Mouse (Mus musculus): ENCODE data around the gene Casc4.
"Not testable (repeated sequence)": the region's sequence is repeated elsewhere in the genome, so short reads cannot be mapped to it uniquely, and the experiment has no call there.

The Casc4 gene

DNA sequence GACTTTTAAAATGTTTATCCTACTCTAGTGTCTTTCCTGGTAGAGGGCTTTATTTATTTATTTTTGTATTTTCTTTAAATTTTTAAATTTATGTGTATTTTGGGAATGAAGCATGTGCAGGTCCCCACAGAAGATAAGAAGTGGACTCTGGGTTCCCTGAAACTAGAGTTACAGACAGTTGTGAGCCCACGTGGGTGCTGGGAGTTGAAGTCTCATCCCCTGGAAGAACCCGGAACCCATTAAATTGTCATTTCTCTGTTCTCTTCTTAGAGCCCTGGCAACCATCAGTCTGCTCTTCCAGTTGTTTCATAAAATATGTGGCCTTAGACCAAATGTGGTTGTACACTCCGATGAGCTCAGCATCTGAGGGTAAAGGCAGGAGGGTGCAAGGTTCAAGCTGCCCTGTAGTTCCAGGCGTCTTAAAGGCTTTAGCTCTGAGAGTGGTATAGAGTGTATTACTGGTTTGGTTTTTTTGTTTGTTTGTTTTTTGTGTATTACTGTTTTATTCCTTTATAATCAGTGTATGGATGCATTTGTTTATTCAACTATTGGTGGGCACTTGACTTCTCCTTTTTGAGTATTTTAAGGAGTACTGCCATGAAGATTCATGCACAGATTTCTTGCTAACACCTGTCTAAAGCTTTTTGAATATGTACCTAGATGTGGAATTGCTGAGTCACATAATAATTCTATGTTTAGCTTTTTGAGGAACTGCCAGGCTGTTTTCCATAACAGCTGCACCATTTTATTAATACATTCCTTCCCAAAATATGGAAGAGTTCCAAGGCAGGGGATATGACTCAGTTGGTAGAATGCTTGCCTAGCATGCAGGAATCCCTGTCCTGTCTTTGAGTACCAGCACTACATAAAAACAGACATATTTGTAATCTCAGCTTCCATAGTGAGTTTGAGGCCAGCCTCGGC lies 49.5 kb downstream of the Casc4 start:
- peak; percentile 30 for DNase-seq (ENCODE audit: low spot score)

DNA sequence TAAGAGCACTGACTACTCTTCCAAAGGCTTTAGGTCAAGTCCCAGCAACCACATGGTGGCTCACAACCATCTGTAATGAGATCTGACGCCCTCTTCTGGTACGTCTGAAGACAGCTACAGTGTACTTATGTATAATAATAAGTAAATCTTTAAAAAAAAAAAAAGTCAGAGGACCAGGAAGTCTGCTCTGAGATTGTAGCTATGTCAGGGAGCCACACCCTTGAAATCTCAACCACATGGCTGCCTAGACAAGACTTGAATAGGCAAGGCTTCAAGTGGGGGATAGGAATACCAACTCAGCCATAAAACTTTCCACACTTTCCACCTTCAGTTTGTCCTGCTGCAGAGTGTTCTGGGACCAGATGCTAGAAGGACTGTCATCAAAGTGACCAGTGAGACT lies 70.9 kb downstream of the Casc4 start:
- DNase-seq (ENCODE audit: low spot score) = not testable (repeated sequence)

DNA sequence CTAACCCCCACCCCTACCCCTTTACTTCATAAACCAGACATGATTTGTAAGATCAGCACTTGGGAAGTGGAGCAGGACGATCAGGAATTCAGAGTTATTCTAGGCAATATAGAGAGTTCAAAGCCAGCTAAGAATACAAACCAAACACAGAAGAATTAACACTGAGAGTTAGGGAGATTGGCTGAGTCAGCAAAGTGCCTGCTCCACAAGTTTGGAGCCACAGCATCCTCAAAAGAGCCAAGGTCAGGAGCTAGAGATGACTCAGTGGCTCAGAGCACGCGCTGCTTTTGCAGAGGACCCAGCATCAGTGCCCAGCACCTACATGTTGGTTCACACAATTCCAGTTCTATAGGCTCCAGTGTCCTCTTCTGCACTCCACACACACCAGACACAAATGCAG lies 76.6 kb downstream of the Casc4 start:
- DNase-seq (ENCODE audit: low spot score) = no peak

DNA sequence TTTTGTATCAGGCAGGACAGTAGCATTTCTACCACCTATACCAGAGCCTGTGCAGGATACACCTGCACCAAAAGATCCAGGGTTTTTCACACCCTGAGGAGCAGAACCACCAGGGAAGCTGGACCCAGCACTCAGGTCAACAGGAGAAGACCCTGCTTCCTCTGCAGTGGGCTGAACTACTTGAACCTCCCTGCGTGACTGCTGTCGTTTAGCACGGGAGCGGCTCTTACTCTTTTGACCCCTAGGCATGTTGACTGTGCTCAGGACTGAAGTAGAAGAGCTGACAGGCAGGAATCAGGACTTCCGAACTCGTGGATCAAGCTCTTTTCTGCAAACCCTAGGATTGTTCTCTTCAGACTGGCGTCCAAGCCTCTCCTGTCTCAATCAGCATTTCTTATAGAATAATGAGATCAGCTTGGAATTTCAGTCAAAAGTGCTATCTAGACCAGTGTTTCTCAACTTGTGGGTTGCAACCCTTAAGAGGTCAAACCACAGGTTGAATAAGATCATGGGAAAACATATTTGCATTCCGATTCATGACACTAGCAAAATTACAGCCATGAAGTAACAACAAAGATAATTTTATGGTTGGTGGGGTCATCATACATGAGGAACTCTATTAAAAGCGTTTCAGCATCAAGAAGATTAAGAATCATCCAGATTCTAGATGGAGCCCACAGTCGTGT lies 88.3 kb downstream of the Casc4 start:
- DNase-seq (ENCODE audit: low spot score) = no peak

DNA sequence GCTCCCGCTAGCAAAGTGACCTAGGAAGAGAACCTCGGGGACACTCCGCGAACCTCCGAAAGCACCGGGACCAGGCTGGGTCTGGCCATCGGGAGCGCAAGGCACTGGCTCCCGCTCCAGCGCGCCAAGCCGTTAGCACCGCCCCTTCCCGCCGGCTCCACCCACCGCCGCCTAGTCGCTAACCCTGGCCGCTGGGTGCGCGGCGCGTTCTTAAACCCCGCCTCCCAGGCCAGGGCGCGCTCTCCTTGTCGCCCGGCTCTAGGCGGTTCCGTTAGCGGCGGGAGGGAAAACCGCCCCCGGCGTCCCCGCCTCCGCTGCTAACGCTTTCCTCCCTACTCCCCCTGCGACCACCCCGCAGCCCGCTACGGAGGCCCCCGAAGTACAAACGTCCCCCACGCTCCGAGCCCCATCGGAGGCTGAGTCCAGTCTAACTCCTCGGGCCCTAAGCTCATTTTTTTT lies 89.0 kb downstream of the Casc4 start, which contains the start of the genes Ctdspl2 and Mageb3:
Ctdspl2 (plus strand) TSS at position 237 of the 459 bp plus-strand sequence.
Mageb3 (minus strand) TSS at position 328 of the 459 bp plus-strand sequence.
- DNase-seq (ENCODE audit: low spot score) = peak; percentile 98

DNA sequence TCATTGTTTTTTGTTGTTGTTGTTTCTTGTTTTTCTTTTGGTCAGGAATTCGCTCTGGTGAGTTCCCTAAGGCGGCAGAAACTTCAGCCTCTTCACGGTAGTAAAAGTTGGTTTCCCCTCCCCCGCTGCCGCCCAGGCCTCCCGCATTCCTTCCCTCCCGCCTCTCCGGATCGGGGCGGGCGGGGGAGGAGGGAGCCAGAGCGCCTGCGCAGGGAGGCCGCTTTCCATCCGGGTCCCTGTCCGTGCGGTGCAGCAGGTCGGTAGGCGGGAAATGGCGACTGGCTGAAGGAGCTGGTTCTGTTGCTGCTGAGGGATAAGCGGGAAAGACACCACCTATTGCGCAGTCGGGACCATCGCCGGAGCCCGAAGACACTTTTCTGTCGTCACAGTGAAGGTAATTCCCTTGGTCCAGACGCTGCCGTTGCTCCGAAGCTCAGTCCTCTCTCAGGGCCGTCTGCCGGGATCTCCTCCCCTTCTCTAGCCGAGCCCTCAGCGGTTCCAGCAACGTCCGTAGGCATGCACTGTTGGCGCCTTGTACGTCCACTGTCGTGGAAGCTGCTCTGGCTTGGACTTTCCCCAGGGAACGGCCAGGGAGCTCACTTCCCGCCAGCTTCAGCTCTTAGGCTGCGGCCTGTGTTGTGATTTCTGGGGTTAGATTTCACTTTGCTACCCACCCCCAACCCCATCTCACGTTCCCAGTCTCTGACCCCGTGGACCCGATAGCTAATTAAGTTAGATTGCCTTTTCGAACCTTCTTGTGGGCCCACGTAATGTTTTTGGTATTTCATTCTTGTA lies 89.7 kb downstream of the Casc4 start:
- DNase-seq (ENCODE audit: low spot score) = peak; percentile 94

DNA sequence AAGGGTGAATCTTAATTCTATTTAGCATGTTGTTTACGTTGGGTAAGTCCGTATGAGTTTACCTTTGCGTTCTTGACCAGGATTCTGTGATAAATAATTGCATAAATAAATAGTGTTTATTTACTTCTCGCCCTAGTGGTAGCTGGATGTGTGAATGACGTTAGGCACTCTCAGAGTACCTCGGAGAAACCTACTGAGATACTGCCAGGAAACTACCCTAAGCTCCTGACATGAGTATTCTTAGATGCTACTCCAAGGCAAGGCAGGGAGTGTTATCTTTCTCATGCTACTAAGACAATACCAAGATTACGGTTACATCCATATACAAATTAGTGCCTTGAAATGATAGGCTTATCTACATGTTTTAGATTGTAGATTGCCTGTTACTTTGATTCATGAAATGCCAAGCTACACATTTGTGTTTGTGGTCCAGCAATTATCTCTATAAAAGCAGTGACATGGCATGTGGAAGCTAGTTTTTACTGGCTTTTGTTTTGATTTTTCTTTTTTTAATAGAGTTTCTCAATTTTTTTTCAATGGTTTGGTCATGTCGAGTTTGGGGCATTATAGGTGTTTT lies 90.5 kb downstream of the Casc4 start:
- DNase-seq (ENCODE audit: low spot score) = no peak
